Mouse (Mus musculus) testis, adult 2 months (tissue): Measurements from ENCODE around the gene Zdhhc16. TPM values are rescaled to one million over a fixed set of nuclear protein-coding genes. Genes with fewer than 3 reads are reported as not detected.

Experiments
- H3K27ac ChIP-seq: fragments of 200-500 bp; 2 replicates; pipeline ENCODE4 v1.5.1; 2012; ENCODE audit warnings: low read depth, low read length; ENCODE audit not compliant: control insufficient read depth, insufficient read depth
- H3K27me3 ChIP-seq: fragments of 200-500 bp; 2 replicates; pipeline ENCODE4 v1.6.1; 2012; ENCODE audit warnings: mild to moderate bottlenecking, low read length, moderate library complexity; ENCODE audit not compliant: control insufficient read depth, insufficient read depth
- H3K36me3 ChIP-seq: fragments of 200-500 bp; 2 replicates; pipeline ENCODE4 v1.6.1; 2012; ENCODE audit warnings: mild to moderate bottlenecking, low read length; ENCODE audit not compliant: control insufficient read depth, insufficient read depth
- H3K4me1 ChIP-seq: fragments of 200-500 bp; 2 replicates; pipeline ENCODE4 v1.6.1; 2012; ENCODE audit warnings: low read length; ENCODE audit not compliant: control insufficient read depth, insufficient read depth
- H3K4me3 ChIP-seq: fragments of 200-500 bp; 2 replicates; pipeline ENCODE4 v1.5.1; 2012; ENCODE audit warnings: low read depth, mild to moderate bottlenecking, low read length, moderate library complexity, mixed read lengths; ENCODE audit not compliant: control insufficient read depth
- CTCF ChIP-seq: fragments of 200-500 bp; IDR thresholded peaks from 2 replicates; pipeline ENCODE4 v1.5.1; 2012; ENCODE audit warnings: low read depth, mild to moderate bottlenecking, inconsistent platforms, low read length, moderate library complexity; ENCODE audit not compliant: control insufficient read depth, insufficient read depth, insufficient replicate concordance
- POLR2A ChIP-seq: fragments of 200-500 bp; IDR thresholded peaks from 2 replicates; pipeline ENCODE4 v1.6.1; 2012; ENCODE audit warnings: low read depth, mild to moderate bottlenecking, inconsistent platforms, low read length, moderate library complexity; ENCODE audit not compliant: control insufficient read depth
- polyA plus RNA-seq: library from polyadenylated mRNA; depleted of rRNA; stranded (reverse); fragments of >200 nt; gene quantifications from 2 replicates; pipeline ENCODE4 v1.2.3, GENCODE M21; 2012

Zdhhc16 gene
- polyA plus RNA-seq, 1 experiment = 44.9 TPM

- TF ChIP-seq POLR2A (no peak), CTCF (no peak)
- H3K27ac ChIP-seq = no peak overlapping the region
- no peaks in the 10 kb centered on the region for H3K27me3 ChIP-seq
- H3K4me1 ChIP-seq = peaks cover 12% of the 10 kb centered on the region
- H3K4me3 ChIP-seq = no peak overlapping the region
- H3K36me3 ChIP-seq = peaks cover 4% of the 10 kb centered on the region; the same call in 1 of the 2 replicates
These were observed 18.0 kb upstream of the Zdhhc16 start for GRCm38 (mm10) chr19:41915294-41915693.

GRCm38 (mm10) chr19:41916853-41917252 is 16.4 kb upstream of the Zdhhc16 start:
- H3K36me3 ChIP-seq = peaks cover 5% of the 10 kb centered on the region; the same call in 1 of the 2 replicates
- H3K4me1 ChIP-seq = peaks cover 12% of the 10 kb centered on the region
- H3K27me3 ChIP-seq = no peaks in the 10 kb centered on the region
- TF ChIP-seq CTCF (no peak), POLR2A (no peak)
- no peak overlapping the region for H3K4me3 ChIP-seq
- no peak overlapping the region for H3K27ac ChIP-seq

GRCm38 (mm10) chr19:41919471-41919870 is 13.8 kb upstream of the Zdhhc16 start:
- no peaks in the 10 kb centered on the region for H3K4me1 ChIP-seq
- H3K27ac ChIP-seq = no peak overlapping the region
- no peak for TF ChIP-seq CTCF
- TF ChIP-seq POLR2A = no peak
- no peaks in the 10 kb centered on the region for H3K27me3 ChIP-seq
- H3K4me3 ChIP-seq = no peak overlapping the region
- H3K36me3 ChIP-seq = peaks cover 7% of the 10 kb centered on the region

- Histone ChIP-seq H3K27me3 (no peaks in the 10 kb centered on the region), H3K36me3 (peaks cover 7% of the 10 kb centered on the region), H3K4me1 (no peaks in the 10 kb centered on the region), H3K27ac (no peak overlapping the region), H3K4me3 (no peak overlapping the region)
- TF ChIP-seq CTCF = no peak
- TF ChIP-seq POLR2A = no peak
These were observed 12.7 kb upstream of the Zdhhc16 start for GRCm38 (mm10) chr19:41920412-41921067.

GRCm38 (mm10) chr19:41932686-41933085 is 594 bp upstream of the Zdhhc16 start:
- no peak for TF ChIP-seq CTCF
- TF ChIP-seq POLR2A = no peak
- Histone ChIP-seq H3K4me3 (peak overlapping the region; percentile 89), H3K4me1 (no peaks in the 10 kb centered on the region; the same call in 1 of the 2 replicates), H3K36me3 (no peaks in the 10 kb centered on the region), H3K27me3 (no peaks in the 10 kb centered on the region), H3K27ac (peak overlapping the region; percentile 69)

- H3K27me3 ChIP-seq = no peaks in the 10 kb centered on the region
- no peak overlapping the region for H3K27ac ChIP-seq
- H3K36me3 ChIP-seq = peaks cover 3% of the 10 kb centered on the region; the same call in 1 of the 2 replicates
- no peak for TF ChIP-seq CTCF
- no peak for TF ChIP-seq POLR2A
- H3K4me3 ChIP-seq = no peak overlapping the region; the same call in 1 of the 2 replicates
- H3K4me1 ChIP-seq = no peaks in the 10 kb centered on the region; the same call in 1 of the 2 replicates
These were observed 844 bp downstream of the Zdhhc16 start for GRCm38 (mm10) chr19:41934124-41934523.

- Histone ChIP-seq H3K4me1 (no peaks in the 10 kb centered on the region; the same call in 1 of the 2 replicates), H3K4me3 (no peak overlapping the region), H3K27ac (no peak overlapping the region), H3K36me3 (peaks cover 3% of the 10 kb centered on the region; the same call in 1 of the 2 replicates), H3K27me3 (no peaks in the 10 kb centered on the region)
- TF ChIP-seq CTCF (no peak), POLR2A (no peak)
These were observed 2.6 kb downstream of the Zdhhc16 start for GRCm38 (mm10) chr19:41935921-41936320.

GRCm38 (mm10) chr19:41938539-41938938 is 5.3 kb downstream of the Zdhhc16 start:
- H3K27ac ChIP-seq = no peak overlapping the region
- H3K4me3 ChIP-seq = no peak overlapping the region
- peaks cover 5% of the 10 kb centered on the region for H3K36me3 ChIP-seq
- no peak for TF ChIP-seq CTCF
- TF ChIP-seq POLR2A = no peak
- H3K27me3 ChIP-seq = no peaks in the 10 kb centered on the region
- H3K4me1 ChIP-seq = no peaks in the 10 kb centered on the region; the same call in 1 of the 2 replicates
